Mouse (Mus musculus) MEL (cell line): Measurements from ENCODE around the gene Neurod2. TPM values are rescaled to one million over a fixed set of nuclear protein-coding genes. Genes with fewer than 3 reads are reported as not detected.

ENCODE experiments used
- DNase-seq: peaks from one replicate; pipeline ENCODE4 v3.0.0; 2011; ENCODE audit warnings: low read depth, low spot score
- H3K27ac ChIP-seq: 2 replicates; pipeline ENCODE4 v1.5.1; 2012; ENCODE audit warnings: low read depth, mild to moderate bottlenecking, control low read depth, low read length, moderate library complexity; ENCODE audit not compliant: control insufficient read depth
- H3K27me3 ChIP-seq, 2 experiments: fragments of 150-350 bp in 1 of 2; sonication (generic) in 1 of 2; 2 replicates each; pipeline ENCODE4 v1.6.1; 2012; ENCODE audit warnings: low read length in 2 of 2, mild to moderate bottlenecking in 2 of 2, improper control_type of control experiment in 1 of 2, moderate library complexity in 1 of 2; ENCODE audit not compliant: insufficient read depth in 2 of 2, control insufficient read depth in 1 of 2
- H3K36me3 ChIP-seq, 2 experiments: 2 replicates each; pipeline ENCODE4 v1.6.1; 2012 to 2014; ENCODE audit warnings: low read length in 2 of 2, improper control_type of control experiment in 1 of 2, inconsistent platforms in 1 of 2, mild to moderate bottlenecking in 1 of 2; ENCODE audit not compliant: insufficient read depth in 2 of 2, control insufficient read depth in 1 of 2
- H3K4me1 ChIP-seq, 2 experiments: fragments of 150-350 bp in 1 of 2; sonication (generic) in 1 of 2; 2 replicates each; pipeline ENCODE4 v1.6.1; 2012; ENCODE audit warnings: low read length in 2 of 2, improper control_type of control experiment in 1 of 2, mild to moderate bottlenecking in 1 of 2; ENCODE audit not compliant: insufficient read depth in 2 of 2, control insufficient read depth in 1 of 2
- H3K4me3 ChIP-seq, 2 experiments: fragments of 150-350 bp in 1 of 2; sonication (generic) in 1 of 2; 2 replicates each; pipeline ENCODE4 v1.5.1; 2012; ENCODE audit warnings: low read depth in 2 of 2, low read length in 2 of 2, mild to moderate bottlenecking in 2 of 2, moderate library complexity in 2 of 2, control low read depth in 1 of 2, improper control_type of control experiment in 1 of 2; ENCODE audit not compliant: control insufficient read depth in 1 of 2, insufficient read depth in 1 of 2
- H3K79me2 ChIP-seq: 2 replicates; pipeline ENCODE4 v1.6.1; 2012; ENCODE audit warnings: mild to moderate bottlenecking, low read length, moderate library complexity; ENCODE audit not compliant: control insufficient read depth, poor library complexity, insufficient read depth
- H3K9ac ChIP-seq: 2 replicates; pipeline ENCODE4 v1.6.1; 2012; ENCODE audit warnings: low read depth, mild to moderate bottlenecking, control low read depth, low read length, moderate library complexity; ENCODE audit not compliant: control insufficient read depth, poor library complexity, severe bottlenecking
- H3K9me3 ChIP-seq: fragments of 150-350 bp; sonication (generic); replicated peaks from 2 replicates; pipeline ENCODE4 v1.6.1; 2012; ENCODE audit warnings: mild to moderate bottlenecking, low read length, improper control_type of control experiment, moderate library complexity; ENCODE audit not compliant: insufficient read depth
- CHD1 ChIP-seq: IDR thresholded peaks from 2 replicates; pipeline ENCODE4 v1.6.1; 2012; ENCODE audit warnings: low read depth, mild to moderate bottlenecking, inconsistent platforms, low read length, improper control_type of control experiment
- E2F4 ChIP-seq: IDR thresholded peaks from 2 replicates; pipeline ENCODE4 v1.6.1; 2011; ENCODE audit warnings: low read depth, low read length, improper control_type of control experiment, borderline replicate concordance
- ETS1 ChIP-seq: IDR thresholded peaks from 2 replicates; pipeline ENCODE4 v1.6.1; 2012; ENCODE audit warnings: low read depth, mild to moderate bottlenecking, inconsistent platforms, low read length, improper control_type of control experiment, moderate library complexity
- KAT2A ChIP-seq: conservative IDR thresholded peaks from 2 replicates; pipeline ENCODE4 v1.6.1; 2012; ENCODE audit warnings: low read depth, low read length, improper control_type of control experiment, inconsistent platforms
- MAFK ChIP-seq: IDR thresholded peaks from 2 replicates; pipeline ENCODE4 v1.6.1; 2011; ENCODE audit warnings: low read depth, mild to moderate bottlenecking, low read length, improper control_type of control experiment, borderline replicate concordance
- MAX ChIP-seq: IDR thresholded peaks from 2 replicates; pipeline ENCODE4 v1.6.1; 2011; ENCODE audit warnings: low read length, improper control_type of control experiment
- MAZ ChIP-seq: IDR thresholded peaks from 2 replicates; pipeline ENCODE4 v1.6.1; 2012; ENCODE audit warnings: low read depth, mild to moderate bottlenecking, inconsistent platforms, low read length, improper control_type of control experiment
- MEF2A ChIP-seq: IDR thresholded peaks from 2 replicates; pipeline ENCODE4 v1.6.1; 2014; ENCODE audit warnings: low read depth, mild to moderate bottlenecking, inconsistent platforms, low read length, improper control_type of control experiment; ENCODE audit not compliant: poor library complexity, insufficient replicate concordance, severe bottlenecking; ENCODE audit errors: extremely low read depth
- MYB ChIP-seq: IDR thresholded peaks from 2 replicates; pipeline ENCODE4 v1.6.1; 2011; ENCODE audit warnings: mild to moderate bottlenecking, low read depth, low read length, improper control_type of control experiment
- MYC ChIP-seq: IDR thresholded peaks from 2 replicates; pipeline ENCODE4 v1.6.1; 2011; ENCODE audit warnings: low read depth, mild to moderate bottlenecking, low read length, improper control_type of control experiment, moderate library complexity
- NRF1 ChIP-seq: IDR thresholded peaks from 2 replicates; pipeline ENCODE4 v1.6.1; 2014; ENCODE audit warnings: low read depth, mild to moderate bottlenecking, inconsistent platforms, low read length, improper control_type of control experiment, moderate library complexity; ENCODE audit not compliant: poor library complexity, insufficient read depth, severe bottlenecking
- POLR2AphosphoS2 ChIP-seq: IDR thresholded peaks from 2 replicates; pipeline ENCODE4 v1.6.1; 2011; ENCODE audit warnings: low read length, improper control_type of control experiment
- POLR2AphosphoS5 ChIP-seq: IDR thresholded peaks from 2 replicates; pipeline ENCODE4 v1.6.1; 2012; ENCODE audit warnings: low read depth, borderline replicate concordance, mild to moderate bottlenecking, inconsistent platforms, low read length, moderate library complexity, mixed read lengths
- RAD21 ChIP-seq: IDR thresholded peaks from 2 replicates; pipeline ENCODE4 v1.6.1; 2011; ENCODE audit warnings: mild to moderate bottlenecking, low read depth, low read length, improper control_type of control experiment
- SIN3A ChIP-seq: IDR thresholded peaks from 2 replicates; pipeline ENCODE4 v1.6.1; 2012; ENCODE audit warnings: low read length, improper control_type of control experiment, inconsistent platforms
- SMC3 ChIP-seq: IDR thresholded peaks from 2 replicates; pipeline ENCODE4 v1.6.1; 2011; ENCODE audit warnings: low read depth, low read length, improper control_type of control experiment
- TCF12 ChIP-seq: IDR thresholded peaks from 2 replicates; pipeline ENCODE4 v1.6.1; 2014; ENCODE audit warnings: low read depth, mild to moderate bottlenecking, inconsistent platforms, low read length, improper control_type of control experiment, moderate library complexity
- UBTF ChIP-seq: IDR thresholded peaks from 2 replicates; pipeline ENCODE4 v1.6.1; 2012; ENCODE audit warnings: low read depth, mild to moderate bottlenecking, inconsistent platforms, low read length, improper control_type of control experiment, moderate library complexity, borderline replicate concordance; ENCODE audit not compliant: insufficient read depth
- USF1 ChIP-seq: IDR thresholded peaks from 2 replicates; pipeline ENCODE4 v1.6.1; 2014; ENCODE audit warnings: low read depth, mild to moderate bottlenecking, inconsistent platforms, low read length, improper control_type of control experiment, moderate library complexity
- ZC3H11A ChIP-seq: IDR thresholded peaks from 2 replicates; pipeline ENCODE4 v1.6.1; 2012; ENCODE audit warnings: low read depth, mild to moderate bottlenecking, inconsistent platforms, low read length, improper control_type of control experiment
- ZNF384 ChIP-seq: IDR thresholded peaks from 2 replicates; pipeline ENCODE4 v1.6.1; 2012; ENCODE audit warnings: low read depth, mild to moderate bottlenecking, inconsistent platforms, low read length, improper control_type of control experiment
- polyA plus RNA-seq, 2 experiments: library from polyadenylated mRNA; stranded (reverse) in 1 of 2; unstranded in 1 of 2; fragments of >175 nt in 1 of 2; fragments of >200 nt in 1 of 2; gene quantifications; 2 replicates each; pipeline versions ENCODE4 v1.2.1 to v1.2.4; 2012; ENCODE audit warnings: low replicate concordance in 2 of 2, low read depth in 1 of 2; ENCODE audit not compliant: insufficient read length in 2 of 2, insufficient read depth in 1 of 2, missing spikeins in 1 of 2
- total RNA-seq: library from RNA; depleted of rRNA; stranded (reverse); fragments of 300-350 nt; gene quantifications from 2 replicates; pipeline ENCODE4 v1.2.3, GENCODE M21; 2012

Gene Neurod2
- total and polyA plus RNA-seq, 3 experiments = not detected

DNA sequence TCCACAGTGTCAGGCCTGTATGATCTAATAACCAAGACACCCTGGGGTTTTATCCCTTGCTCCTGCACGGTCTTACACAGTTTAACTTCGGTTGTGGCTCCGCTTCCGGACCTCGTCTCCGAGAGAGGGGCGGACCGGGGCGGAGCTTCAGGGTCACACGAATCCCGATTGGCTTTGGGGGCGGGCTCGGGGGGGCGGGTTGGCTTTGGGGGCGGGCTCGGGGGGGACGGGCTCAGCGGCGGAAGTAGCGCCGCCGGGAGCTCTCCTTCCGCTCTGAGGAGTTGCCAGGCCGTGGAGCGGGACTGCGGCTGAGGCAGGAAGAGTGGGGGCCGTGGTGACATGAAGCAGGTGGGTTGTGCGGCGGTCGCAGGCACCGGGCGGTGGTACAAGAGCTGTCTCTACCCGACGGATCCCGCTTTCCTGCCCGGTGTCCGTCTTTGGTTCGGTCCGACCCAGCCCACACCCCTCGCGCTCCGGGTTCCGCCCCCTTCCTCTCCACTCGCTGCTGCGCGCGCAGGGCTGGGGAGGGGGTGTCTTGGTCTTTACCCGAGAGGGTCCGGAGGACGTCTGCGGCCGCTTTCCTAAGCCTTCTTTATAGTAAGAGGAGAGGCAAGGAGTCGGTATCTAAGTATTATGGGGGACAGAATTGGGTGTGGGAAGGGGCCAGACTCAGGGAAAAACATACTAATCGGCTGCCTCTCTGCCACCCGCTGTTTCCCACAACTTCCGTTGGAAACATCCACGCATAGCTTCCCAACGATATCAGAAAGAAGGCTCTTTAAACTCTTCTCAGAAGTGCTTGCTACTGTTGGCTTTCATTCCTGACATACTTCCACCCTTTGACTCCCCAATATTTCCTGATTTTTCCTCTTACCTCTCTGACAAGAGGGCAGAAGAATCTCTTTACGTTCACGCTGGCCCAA lies 29.0 kb upstream of the Neurod2 start, which contains the start of gene Stard3 (continued):
- TF ChIP-seq MYC (no peak), TCF12 (peak; percentile 66), POLR2AphosphoS5 (no peak), SIN3A (peak; percentile 77)

DNA sequence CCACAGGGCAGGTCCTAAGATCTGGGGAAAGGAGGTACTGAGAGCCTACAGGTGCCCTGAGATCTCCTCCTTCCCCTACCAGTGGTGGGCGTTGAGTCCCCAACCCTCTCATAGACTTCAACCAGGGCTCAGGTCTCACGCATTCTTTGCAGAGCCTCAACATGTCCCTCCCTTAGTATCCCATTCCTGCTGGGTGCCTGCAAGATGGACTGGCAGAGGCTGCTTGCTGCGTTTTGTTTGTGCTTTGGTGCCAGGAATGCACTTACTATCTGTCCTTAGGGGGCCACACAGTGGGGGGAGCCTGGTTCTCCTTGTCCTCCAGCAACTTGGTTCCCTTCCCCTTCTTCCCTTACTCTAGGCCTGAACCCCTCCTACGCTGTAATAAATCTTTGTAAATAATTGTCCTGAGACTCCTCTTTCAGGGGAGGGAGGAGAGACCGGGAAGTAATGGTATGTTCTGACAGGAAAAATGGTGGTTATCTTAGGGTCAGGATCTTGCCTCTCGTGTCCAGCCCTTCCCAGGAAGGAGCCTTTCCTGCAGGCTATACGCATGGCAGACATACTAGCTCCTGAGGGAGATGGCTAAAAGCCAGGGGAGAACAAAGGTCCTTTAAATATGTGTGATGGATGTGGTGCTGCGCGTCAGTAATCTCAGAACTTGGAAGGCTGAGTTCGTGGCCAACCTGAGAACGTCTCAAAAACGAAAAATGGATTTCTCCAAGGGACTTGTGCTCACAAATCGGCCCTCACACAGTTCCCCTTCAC lies 28.1 kb upstream of the Neurod2 start:
- H3K79me2 ChIP-seq = peaks cover 29% of the 10 kb centered on the region
- H3K9ac ChIP-seq = peak overlapping the region; percentile 63
- H3K9me3 ChIP-seq = no peaks in the 10 kb centered on the region
- DNase-seq = no peak
- no peak for TF ChIP-seq MYB
- TF ChIP-seq MAFK = no peak
- TF ChIP-seq MEF2A = no peak
- no peak for TF ChIP-seq POLR2AphosphoS2
- TF ChIP-seq SMC3 = no peak
- TF ChIP-seq E2F4 = no peak
- no peak for TF ChIP-seq USF1
- no peak for TF ChIP-seq TCF12
- no peak for TF ChIP-seq CHD1
- H3K36me3 ChIP-seq = peaks cover 0 to 17% of the 10 kb centered on the region in 2 experiments; a peak in 2 of 4 replicates
- peak overlapping the region; percentile 77 for H3K27ac ChIP-seq
- peaks cover 9 to 28% of the 10 kb centered on the region in 2 experiments for H3K4me1 ChIP-seq
- peak overlapping the region; percentile 58 to 75 for H3K4me3 ChIP-seq
- H3K27me3 ChIP-seq = no peaks in the 10 kb centered on the region

DNA sequence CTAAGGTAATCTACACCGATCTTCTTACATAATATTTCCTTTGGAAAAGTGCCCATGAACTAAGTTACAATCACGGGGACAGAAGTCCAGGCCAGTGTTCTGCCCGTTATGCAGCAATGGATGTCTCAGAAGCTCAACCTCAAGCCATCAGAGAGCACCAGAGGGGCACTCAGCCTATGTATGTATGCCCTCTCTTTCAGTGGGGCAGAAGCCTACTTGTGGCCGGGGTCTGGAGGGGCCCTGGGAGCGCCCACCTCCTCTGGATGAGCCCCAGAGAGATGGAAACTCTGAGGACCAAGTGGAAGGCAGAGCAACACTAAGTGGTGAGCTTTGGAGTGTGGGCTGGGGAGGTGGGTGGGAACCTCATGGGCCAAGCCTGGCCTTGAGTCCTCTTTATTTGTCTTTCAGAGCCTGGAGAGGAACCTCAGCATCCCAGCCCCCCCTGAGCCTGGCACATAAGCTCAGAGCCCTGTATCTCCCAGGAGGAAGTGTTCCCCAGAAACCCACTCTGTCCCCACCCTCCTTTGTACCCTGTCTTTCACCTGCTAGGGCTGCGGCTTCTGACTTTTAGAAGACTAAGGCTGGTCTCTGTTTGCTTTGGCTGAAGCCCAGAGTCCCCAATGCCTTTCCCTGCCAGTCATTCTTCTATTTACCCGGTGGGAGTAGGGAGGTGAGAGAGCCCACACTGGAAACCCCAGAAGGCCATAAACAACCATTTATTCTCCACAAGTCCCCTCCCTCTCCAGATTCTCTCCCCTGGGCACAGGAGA lies 27.4 kb upstream of the Neurod2 start:
- H3K9me3 ChIP-seq = no peaks in the 10 kb centered on the region
- no peak overlapping the region; the same call in 1 of the 2 replicates for H3K27ac ChIP-seq
- peak overlapping the region; percentile 63; the same call in 1 of the 2 replicates for H3K9ac ChIP-seq
- peaks cover 26% of the 10 kb centered on the region for H3K79me2 ChIP-seq
- H3K36me3 ChIP-seq = peaks cover 0 to 17% of the 10 kb centered on the region in 2 experiments; a peak in 2 of 4 replicates
- H3K4me3 ChIP-seq = no peak overlapping the region; a peak in 1 of 4 replicates
- H3K27me3 ChIP-seq = no peaks in the 10 kb centered on the region
- DNase-seq = no peak
- no peak for TF ChIP-seq MAX
- no peak; the same call in 1 of the 2 replicates for TF ChIP-seq MAZ
- TF ChIP-seq KAT2A = no peak
- no peak for TF ChIP-seq ZC3H11A
- no peak for TF ChIP-seq ZNF384
- no peak for TF ChIP-seq NRF1
- no peak for TF ChIP-seq RAD21
- no peak for TF ChIP-seq ETS1
- no peak for TF ChIP-seq UBTF
- TF ChIP-seq MYC = no peak
- H3K4me1 ChIP-seq = peaks cover 9 to 28% of the 10 kb centered on the region in 2 experiments
